Mouse (Mus musculus): Measurements from ENCODE around the gene Adgrg1.

Gene Adgrg1

GRCm38 (mm10) chr8:94974467-94975165 lies at the start of gene Adgrg1:
Adgrg1 (plus strand) TSS chr8:94974751.
- no peak for DNase-seq (ENCODE audit: low spot score)

- no peak for DNase-seq (ENCODE audit: low spot score)
Measured at GRCm38 (mm10) chr8:94928227-94928626, 46.3 kb upstream of the Adgrg1 start.

- no peak for DNase-seq (ENCODE audit: low spot score)
Measured at GRCm38 (mm10) chr8:94933918-94934317, 40.6 kb upstream of the Adgrg1 start.

GRCm38 (mm10) chr8:94935172-94935571 lies 39.4 kb upstream of the Adgrg1 start:
- DNase-seq (ENCODE audit: low spot score): no peak

GRCm38 (mm10) chr8:94942566-94942965 lies 32.0 kb upstream of the Adgrg1 start:
- DNase-seq (ENCODE audit: low spot score): peak; percentile 84

GRCm38 (mm10) chr8:94945185-94945584 lies 29.4 kb upstream of the Adgrg1 start:
- DNase-seq (ENCODE audit: low spot score): no peak

- DNase-seq (ENCODE audit: low spot score): peak; percentile 54
Measured at GRCm38 (mm10) chr8:94948421-94948820, 26.1 kb upstream of the Adgrg1 start.

GRCm38 (mm10) chr8:94949010-94949409 lies 25.5 kb upstream of the Adgrg1 start:
- no peak for DNase-seq (ENCODE audit: low spot score)

GRCm38 (mm10) chr8:94950046-94950445 lies 24.5 kb upstream of the Adgrg1 start:
- peak; percentile 96 for DNase-seq (ENCODE audit: low spot score)

- no peak for DNase-seq (ENCODE audit: low spot score)
Measured at GRCm38 (mm10) chr8:94950458-94950857, 24.1 kb upstream of the Adgrg1 start.

GRCm38 (mm10) chr8:94952086-94952485 lies 22.5 kb upstream of the Adgrg1 start:
- no peak for DNase-seq (ENCODE audit: low spot score)

GRCm38 (mm10) chr8:94953624-94954367 lies 20.8 kb upstream of the Adgrg1 start:
- DNase-seq (ENCODE audit: low spot score): no peak

GRCm38 (mm10) chr8:94954368-94954737 lies 20.2 kb upstream of the Adgrg1 start:
- DNase-seq (ENCODE audit: low spot score): no peak

- peak; percentile 52 for DNase-seq (ENCODE audit: low spot score)
Measured at GRCm38 (mm10) chr8:94954921-94955758, 19.4 kb upstream of the Adgrg1 start.

- DNase-seq (ENCODE audit: low spot score): no peak
Measured at GRCm38 (mm10) chr8:94956078-94956574, 18.4 kb upstream of the Adgrg1 start.

- no peak for DNase-seq (ENCODE audit: low spot score)
Measured at GRCm38 (mm10) chr8:94962201-94962600, 12.3 kb upstream of the Adgrg1 start.

- DNase-seq (ENCODE audit: low spot score): no peak
Measured at GRCm38 (mm10) chr8:94964828-94965227, 9.7 kb upstream of the Adgrg1 start.

GRCm38 (mm10) chr8:94966578-94966977 lies 8.0 kb upstream of the Adgrg1 start:
- DNase-seq (ENCODE audit: low spot score): peak; percentile 83

- DNase-seq (ENCODE audit: low spot score): no peak
Measured at GRCm38 (mm10) chr8:94967071-94967470, 7.5 kb upstream of the Adgrg1 start.

GRCm38 (mm10) chr8:94967554-94967953 lies 7.0 kb upstream of the Adgrg1 start:
- no peak for DNase-seq (ENCODE audit: low spot score)

GRCm38 (mm10) chr8:94973270-94973669 lies 1.3 kb upstream of the Adgrg1 start:
- DNase-seq (ENCODE audit: low spot score): no peak

- no peak for DNase-seq (ENCODE audit: low spot score)
Measured at GRCm38 (mm10) chr8:94973786-94974185, 765 bp upstream of the Adgrg1 start.

Measured in retina, embryonic 14.5 days (tissue).